Mouse (Mus musculus) CH12.LX (cell line): ENCODE results near the gene Evpl. TPM values are rescaled to one million over a fixed set of nuclear protein-coding genes. Genes with fewer than 3 reads are reported as not detected.

Source experiments
- DNase-seq: peaks from one replicate; pipeline ENCODE4 v3.0.0-alpha.2; 2013; ENCODE audit errors: extremely low read depth
- H3K27ac ChIP-seq: 2 replicates; pipeline ENCODE4 v1.5.1; 2012; ENCODE audit warnings: low read depth, mild to moderate bottlenecking, control low read depth, moderate library complexity; ENCODE audit not compliant: insufficient read depth
- H3K27me3 ChIP-seq: replicated peaks from 2 replicates; pipeline ENCODE3; 2012; ENCODE audit warnings: inconsistent platforms
- H3K36me3 ChIP-seq, 2 experiments: replicated peaks in 1 of 2; 2 replicates each; pipeline versions ENCODE3 to v1.6.1; 2012; ENCODE audit warnings: inconsistent platforms in 1 of 2, low read length in 1 of 2, mild to moderate bottlenecking in 1 of 2, mixed read lengths in 1 of 2, moderate library complexity in 1 of 2; ENCODE audit not compliant: control insufficient read depth in 1 of 2, insufficient read depth in 1 of 2
- H3K4me1 ChIP-seq, 2 experiments: 2 replicates each; pipeline ENCODE4 v1.6.1; 2012; ENCODE audit warnings: inconsistent platforms in 1 of 2, moderate library complexity in 1 of 2; ENCODE audit not compliant: insufficient read depth in 2 of 2, control insufficient read depth in 1 of 2
- H3K4me2 ChIP-seq: 2 replicates; pipeline ENCODE4 v1.6.1; 2012; ENCODE audit warnings: low read depth, mild to moderate bottlenecking, control low read depth; ENCODE audit not compliant: poor library complexity, insufficient read depth, severe bottlenecking
- H3K4me3 ChIP-seq, 3 experiments: fragments of 150-350 bp in 1 of 3; sonication (generic) in 1 of 3; replicated peaks in 1 of 3; 2 replicates each; pipeline versions ENCODE3 to v1.5.1; 2011 to 2012; ENCODE audit warnings: low read depth in 2 of 3, low read length in 2 of 3, mild to moderate bottlenecking in 2 of 3, moderate library complexity in 2 of 3, control low read depth in 1 of 3, improper control_type of control experiment in 1 of 3, inconsistent platforms in 1 of 3, mixed read lengths in 1 of 3; ENCODE audit not compliant: poor library complexity in 1 of 3
- H3K79me2 ChIP-seq: replicated peaks from 2 replicates; pipeline ENCODE4 v1.6.1; 2012; ENCODE audit warnings: mild to moderate bottlenecking, moderate library complexity; ENCODE audit not compliant: control insufficient read depth, poor library complexity, insufficient read depth, severe bottlenecking; ENCODE audit errors: extremely low read depth
- H3K9ac ChIP-seq: 2 replicates; pipeline ENCODE4 v1.6.1; 2012; ENCODE audit warnings: low read depth, mild to moderate bottlenecking, control low read depth, moderate library complexity; ENCODE audit not compliant: insufficient read depth
- H3K9me3 ChIP-seq: replicated peaks from 2 replicates; pipeline ENCODE3; 2012; ENCODE audit warnings: low read length, inconsistent platforms, mixed read lengths
- BHLHE40 ChIP-seq: IDR thresholded peaks from 2 replicates; pipeline ENCODE4 v1.6.1; 2011; ENCODE audit warnings: mild to moderate bottlenecking, low read depth, low read length, improper control_type of control experiment
- CTCF ChIP-seq, 2 experiments: IDR thresholded peaks in 1 of 2; conservative IDR thresholded peaks in 1 of 2; 2 replicates each; pipeline ENCODE4 v1.5.1; 2011 to 2012; ENCODE audit warnings: low read depth in 2 of 2, low read length in 2 of 2, improper control_type of control experiment in 1 of 2, inconsistent platforms in 1 of 2, mild to moderate bottlenecking in 1 of 2, moderate library complexity in 1 of 2
- E2F4 ChIP-seq: IDR thresholded peaks from 2 replicates; pipeline ENCODE4 v1.6.1; 2011; ENCODE audit warnings: low read depth, low read length, improper control_type of control experiment; ENCODE audit not compliant: insufficient replicate concordance
- JUN ChIP-seq: IDR thresholded peaks from 2 replicates; pipeline ENCODE4 v1.6.1; 2011; ENCODE audit warnings: low read depth, mild to moderate bottlenecking, low read length, improper control_type of control experiment, moderate library complexity; ENCODE audit not compliant: insufficient read depth
- MAFK ChIP-seq: IDR thresholded peaks from 2 replicates; pipeline ENCODE4 v1.6.1; 2011; ENCODE audit warnings: low read length, improper control_type of control experiment; ENCODE audit not compliant: insufficient replicate concordance
- NELFE ChIP-seq: IDR thresholded peaks from 2 replicates; pipeline ENCODE4 v1.6.1; 2011; ENCODE audit warnings: low read depth, low read length, improper control_type of control experiment
- PAX5 ChIP-seq: IDR thresholded peaks from 2 replicates; pipeline ENCODE4 v1.6.1; 2012; ENCODE audit warnings: low read length, inconsistent platforms, mixed read lengths
- POLR2AphosphoS2 ChIP-seq: IDR thresholded peaks from 2 replicates; pipeline ENCODE4 v1.6.1; 2011; ENCODE audit warnings: low read depth, low read length, improper control_type of control experiment
- RAD21 ChIP-seq: IDR thresholded peaks from 2 replicates; pipeline ENCODE4 v1.6.1; 2011; ENCODE audit warnings: low read depth, mild to moderate bottlenecking, low read length, improper control_type of control experiment, moderate library complexity
- RCOR1 ChIP-seq: conservative IDR thresholded peaks from 2 replicates; pipeline ENCODE4 v1.6.1; 2012; ENCODE audit warnings: low read depth, mild to moderate bottlenecking, inconsistent platforms, low read length, improper control_type of control experiment
- UBTF ChIP-seq: IDR thresholded peaks from 2 replicates; pipeline ENCODE4 v1.6.1; 2012; ENCODE audit warnings: low read depth, mild to moderate bottlenecking, inconsistent platforms, low read length, improper control_type of control experiment, moderate library complexity
- USF2 ChIP-seq: conservative IDR thresholded peaks from 2 replicates; pipeline ENCODE4 v1.6.1; 2011; ENCODE audit warnings: low read depth, low read length, improper control_type of control experiment
- ZNF384 ChIP-seq: IDR thresholded peaks from 2 replicates; pipeline ENCODE4 v1.6.1; 2012; ENCODE audit warnings: low read depth, low read length, improper control_type of control experiment, inconsistent platforms
- dilution Hi-C: fragments of 300-500 bp; cut with MboI; formaldehyde crosslinking; loops from 2 replicates; pipeline ENCODE4 v1.14.3; 2020; ENCODE audit warnings: low sequenced_read_pairs; ENCODE audit not compliant: extremely low pct_unique_long_range_greater_than_20kb, extremely low pct_ligation_motif_present
- in situ Hi-C: fragments of 300-500 bp; cut with MboI; formaldehyde crosslinking; loops from 3 replicates; pipeline ENCODE4 v1.14.3; 2019; ENCODE audit warnings: low sequenced_read_pairs, low pct_ligation_motif_present, low pct_unique_long_range_greater_than_20kb, mixed read lengths
- polyA plus RNA-seq: library from polyadenylated mRNA; unstranded; fragments of >175 nt; gene quantifications from 2 replicates; pipeline ENCODE4 v1.2.1, GENCODE M21; 2012; ENCODE audit warnings: low read depth; ENCODE audit not compliant: insufficient read length
- total RNA-seq, 2 experiments: library from RNA; depleted of rRNA; stranded (reverse); fragments of 300-350 nt in 1 of 2; fragments of >200 nt in 1 of 2; gene quantifications; 2 replicates each; pipeline ENCODE4 v1.2.3; 2012 to 2014

The Evpl gene
- total and polyA plus RNA-seq, 3 experiments: 0.21 to 0.23 TPM; not detected in 1

DNA sequence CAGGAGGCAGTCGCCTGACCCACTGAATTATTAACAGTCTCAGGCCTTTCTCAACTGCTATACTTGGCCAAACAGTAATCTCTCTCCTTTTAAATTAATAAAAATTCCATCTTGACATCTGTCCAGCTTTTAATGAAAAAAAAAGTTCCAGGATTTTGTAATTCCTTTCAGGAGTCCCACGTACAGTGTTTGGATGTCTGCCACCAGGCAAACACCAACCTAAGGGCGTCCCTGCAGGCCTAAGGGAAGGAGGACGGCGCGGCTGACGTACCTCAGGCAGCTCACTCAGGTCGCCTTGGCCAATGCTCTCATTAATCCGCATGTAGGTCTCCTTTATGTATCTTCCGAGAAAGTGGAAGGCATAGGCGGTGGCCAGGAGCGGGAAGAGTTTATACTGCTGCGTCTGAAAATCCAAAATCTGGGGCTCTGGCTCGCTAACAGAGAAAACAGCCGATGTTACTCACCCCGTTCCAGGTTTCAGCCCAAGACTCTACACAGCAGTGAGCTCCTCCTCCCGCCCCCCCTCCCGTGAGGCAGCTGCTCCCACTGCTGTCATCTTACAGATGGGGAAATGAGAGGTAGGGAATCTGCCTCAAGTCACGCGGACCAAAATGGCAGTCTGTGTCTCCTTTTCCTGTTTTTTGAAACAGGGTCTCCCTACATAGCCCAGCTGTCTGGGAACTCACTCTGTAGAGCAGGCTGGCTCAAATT, 59.3 kb downstream of the Evpl start:
- Histone ChIP-seq H3K4me3 (no peak overlapping the region), H3K9ac (no peak overlapping the region), H3K79me2 (no peaks in the 10 kb centered on the region), H3K27ac (no peak overlapping the region), H3K36me3 (peaks cover 73 to 87% of the 10 kb centered on the region in 2 experiments), H3K4me1 (no peaks in the 10 kb centered on the region), H3K4me2 (no peak overlapping the region), H3K9me3 (no peaks in the 10 kb centered on the region), H3K27me3 (no peaks in the 10 kb centered on the region)
- dilution Hi-C loops (no loop called here), in situ Hi-C loops (no loop called here)
- DNase-seq: no peak
- TF ChIP-seq RAD21: no peak
- TF ChIP-seq PAX5: no peak
- TF ChIP-seq BHLHE40: no peak
- TF ChIP-seq JUN: no peak
- no peak for TF ChIP-seq UBTF

GRCm38 (mm10) chr11:116176010-116176409, 61.9 kb downstream of the Evpl start:
- Histone ChIP-seq H3K4me3 (no peak overlapping the region), H3K27ac (no peak overlapping the region)
- dilution Hi-C loops: no loop called here
- TF ChIP-seq CTCF (conservative IDR thresholded peaks at IDR 0.05 in 1 of 2, IDR thresholded peaks at IDR 0.05 in 1 of 2; ENCODE audit: low read depth in 2 of 2, low read length in 2 of 2): no peak
- TF ChIP-seq RAD21: no peak
- no peak for TF ChIP-seq USF2
- no peak for TF ChIP-seq RCOR1
- no peak for TF ChIP-seq E2F4
- no peak for TF ChIP-seq JUN
- TF ChIP-seq POLR2AphosphoS2: no peak
- no peak for TF ChIP-seq NELFE
- no peak for TF ChIP-seq ZNF384
- TF ChIP-seq MAFK: no peak
- TF ChIP-seq, all 38 proteins: peak for 0
- in situ Hi-C loops: no loop called here
- Histone ChIP-seq H3K4me2 (no peak overlapping the region), H3K9me3 (no peaks in the 10 kb centered on the region), H3K27me3 (no peaks in the 10 kb centered on the region), H3K4me1 (peaks cover 0 to 9% of the 10 kb centered on the region in 2 experiments; a peak in 2 of 4 replicates), H3K79me2 (no peaks in the 10 kb centered on the region), H3K36me3 (peaks cover 67 to 91% of the 10 kb centered on the region in 2 experiments), H3K9ac (no peak overlapping the region)
- no peak for DNase-seq
